Mouse (Mus musculus) lung, postnatal 4 days (tissue): ENCODE data around the gene Lactbl1.

Source experiments
- DNase-seq, 2 experiments: peaks; one replicate each; pipeline ENCODE4 v3.0.0; 2021

The Lactbl1 gene

DNA sequence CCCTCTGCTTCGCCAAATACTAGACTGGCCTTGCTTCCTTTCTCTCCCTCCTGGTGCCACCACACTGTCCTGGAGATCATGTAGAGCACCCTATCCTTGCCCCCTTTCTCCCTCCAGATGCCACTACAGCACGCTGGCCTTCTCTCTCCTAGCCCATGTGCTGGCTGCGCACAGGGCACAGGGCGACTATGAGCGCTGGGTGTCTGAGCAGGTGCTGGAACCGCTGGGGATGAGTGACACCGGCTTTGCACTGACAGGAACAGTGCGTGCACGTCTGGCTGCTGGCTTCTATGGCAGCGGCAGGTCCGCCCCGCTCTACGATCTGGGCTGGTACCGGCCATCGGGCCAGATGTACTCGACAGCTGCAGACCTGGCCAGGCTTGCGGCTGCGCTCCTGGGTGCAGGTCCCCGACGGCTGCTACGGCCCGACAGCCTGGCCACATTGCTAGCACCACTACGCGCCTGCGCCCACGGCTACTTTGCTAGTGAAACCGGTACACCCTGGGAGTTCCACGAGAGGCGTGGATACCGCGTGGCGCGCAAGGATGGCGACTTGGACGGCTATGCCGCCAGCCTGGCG lies 14.7 kb downstream of the Lactbl1 start:
- DNase-seq = no peak

DNA sequence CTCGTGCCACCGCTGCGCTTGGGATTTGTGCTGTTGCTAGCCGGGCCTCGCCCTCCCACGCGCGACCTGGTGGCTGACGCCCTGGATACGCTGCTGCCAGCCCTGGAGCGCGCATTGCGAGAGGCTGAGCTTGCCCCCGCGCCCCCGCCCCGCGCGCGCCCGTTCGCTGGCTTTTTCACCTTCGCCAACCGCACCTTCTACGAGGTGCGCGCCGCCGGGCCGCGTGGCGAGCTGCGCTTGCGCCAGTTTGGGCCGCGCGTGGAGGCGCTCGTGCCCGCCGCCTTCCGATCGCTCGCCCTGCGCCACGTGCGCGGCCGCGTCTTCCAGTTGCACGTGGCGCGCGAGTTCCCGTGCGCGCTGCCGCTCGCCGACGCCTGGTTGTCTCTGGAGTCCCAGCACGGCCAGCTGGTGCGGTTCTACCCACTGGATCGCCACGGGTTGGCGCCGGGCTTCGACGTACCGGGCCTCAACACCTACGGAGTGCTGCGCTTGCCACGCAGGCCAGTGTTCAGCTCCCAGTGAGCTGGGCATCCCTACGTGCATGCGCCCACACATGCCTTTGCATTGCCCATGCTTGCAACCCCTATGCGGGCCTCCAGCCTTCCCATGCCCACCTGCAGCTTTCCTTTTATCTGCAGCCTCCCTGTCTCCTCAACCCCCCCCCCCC lies 15.3 kb downstream of the Lactbl1 start:
- peak in 1 of 2 experiments; percentile 49 for DNase-seq

DNA sequence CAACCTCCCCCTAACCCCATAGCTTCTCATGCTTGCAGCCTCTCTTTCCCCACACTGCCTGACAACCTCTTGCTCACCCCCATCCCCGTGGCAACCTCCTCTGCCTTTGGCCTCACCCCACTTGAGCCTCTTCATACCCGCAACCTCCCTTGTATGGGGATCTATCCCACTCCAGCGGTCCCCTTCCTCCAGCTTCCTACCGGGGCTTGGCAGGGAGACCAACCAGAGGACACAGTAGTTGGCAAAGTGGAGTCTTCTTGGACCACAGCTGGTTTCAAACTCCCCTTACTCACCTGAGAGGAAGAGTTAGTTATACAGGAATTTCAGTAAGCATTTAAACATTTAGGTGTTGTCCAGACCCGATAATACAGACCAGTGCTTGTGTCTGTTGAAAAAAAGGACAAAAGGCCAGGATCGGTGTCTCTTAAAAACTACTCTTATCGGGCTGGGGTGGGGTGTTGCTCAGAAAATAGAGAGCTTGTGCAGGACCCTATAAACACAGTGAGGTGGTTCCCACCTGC lies 15.9 kb downstream of the Lactbl1 start:
- DNase-seq = no peak

DNA sequence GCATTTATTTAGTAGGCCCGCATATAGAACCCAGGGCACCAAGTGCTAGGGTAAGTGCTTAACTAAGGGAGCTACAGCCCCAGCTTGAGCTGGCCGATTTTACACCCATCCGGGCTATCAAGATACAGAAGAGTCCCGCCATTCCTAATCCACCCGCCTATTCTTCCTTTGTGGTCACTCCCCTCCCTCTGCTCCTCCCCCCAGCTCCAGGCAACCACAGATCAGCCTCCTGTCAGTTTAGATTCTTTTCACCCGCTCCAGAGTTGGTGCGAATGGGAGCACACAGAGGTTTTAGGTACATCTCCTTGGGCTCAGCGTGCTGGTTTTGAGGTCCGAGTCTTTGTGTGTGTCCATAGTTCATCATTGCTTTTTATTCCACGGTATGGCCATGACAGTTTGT lies 16.5 kb downstream of the Lactbl1 start:
- DNase-seq = no peak

DNA sequence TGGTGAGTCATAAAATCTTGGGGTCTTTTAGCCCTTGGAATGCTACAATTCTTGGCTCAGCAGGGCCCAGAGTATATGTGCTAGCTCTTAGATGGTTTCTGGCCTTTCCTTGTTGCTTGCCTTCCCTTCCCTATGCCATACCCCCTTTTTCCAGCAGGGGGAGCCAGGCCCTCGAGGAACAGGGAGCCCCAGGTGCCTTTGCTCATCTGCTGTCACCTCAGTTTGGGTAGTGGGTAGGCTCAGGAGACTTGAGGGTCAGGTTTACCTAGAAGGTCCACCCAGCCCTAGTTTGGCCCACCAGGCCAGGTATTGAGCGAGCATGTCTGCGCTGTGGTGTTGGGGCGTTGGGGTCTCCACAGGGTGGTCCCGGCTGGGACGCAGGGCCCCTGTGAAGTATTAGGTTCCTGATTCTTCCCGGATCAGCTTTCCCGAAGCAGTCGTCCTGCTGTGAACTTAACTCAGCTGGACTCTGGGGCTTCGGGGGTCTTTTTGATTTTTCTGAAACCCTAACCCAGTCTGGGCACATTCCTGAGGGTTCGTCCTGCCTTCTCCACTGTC lies 26.6 kb downstream of the Lactbl1 start:
- peak; percentile 59 to 82 for DNase-seq

DNA sequence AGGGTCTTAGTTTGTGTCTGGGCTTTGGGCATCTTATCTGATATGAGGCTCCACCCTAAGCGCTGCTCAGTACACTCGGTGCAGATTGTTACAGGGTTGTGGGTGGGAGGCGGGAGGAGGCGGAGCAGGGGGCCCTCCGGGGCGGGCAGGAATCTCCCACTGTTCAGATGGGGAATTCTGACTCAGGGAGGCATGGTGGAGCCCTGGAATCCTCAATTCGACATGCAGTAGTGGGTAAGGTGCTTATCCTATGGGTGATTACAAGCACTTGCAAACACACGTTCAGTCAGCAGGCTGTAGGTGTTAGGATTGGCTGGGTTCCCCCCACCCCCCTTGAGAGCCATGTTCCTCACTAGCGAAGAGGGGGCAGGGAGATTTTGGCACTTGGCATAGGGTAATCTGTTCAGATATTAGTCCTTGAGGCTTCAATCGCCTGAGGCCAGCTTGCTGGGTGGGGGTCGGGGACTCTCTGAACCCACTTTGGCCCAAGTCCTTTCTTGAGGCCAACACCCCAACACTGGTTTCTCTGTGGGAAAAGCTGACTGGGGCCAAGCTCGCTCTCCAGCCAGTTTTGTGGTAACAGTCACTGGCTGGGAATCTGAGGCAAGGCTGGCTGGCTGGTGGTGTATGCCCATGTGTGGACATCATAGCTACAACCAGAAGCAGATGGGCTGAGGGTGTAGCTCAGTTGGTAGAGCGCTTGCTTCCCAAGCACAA lies 27.2 kb downstream of the Lactbl1 start:
- DNase-seq = no peak

DNA sequence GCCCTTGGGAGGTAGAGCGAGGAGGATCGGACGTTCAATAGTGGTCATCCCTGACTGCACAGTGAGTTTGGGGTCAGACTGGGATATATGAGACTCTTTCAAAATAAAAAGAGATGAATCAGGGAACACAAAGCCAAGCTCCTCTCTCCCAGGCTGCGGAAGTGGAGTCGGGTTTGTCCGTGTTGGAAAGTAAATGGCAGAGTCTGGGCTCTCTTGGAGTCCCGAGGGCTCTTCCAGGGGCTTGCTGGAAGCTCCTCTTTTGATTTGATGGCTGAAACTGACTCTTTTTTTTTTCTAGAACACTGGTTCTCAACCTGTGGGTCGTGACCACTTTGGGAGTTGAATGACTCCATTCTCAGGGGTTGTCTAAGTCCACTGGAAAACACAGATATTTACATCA lies 27.8 kb downstream of the Lactbl1 start:
- DNase-seq = no peak

DNA sequence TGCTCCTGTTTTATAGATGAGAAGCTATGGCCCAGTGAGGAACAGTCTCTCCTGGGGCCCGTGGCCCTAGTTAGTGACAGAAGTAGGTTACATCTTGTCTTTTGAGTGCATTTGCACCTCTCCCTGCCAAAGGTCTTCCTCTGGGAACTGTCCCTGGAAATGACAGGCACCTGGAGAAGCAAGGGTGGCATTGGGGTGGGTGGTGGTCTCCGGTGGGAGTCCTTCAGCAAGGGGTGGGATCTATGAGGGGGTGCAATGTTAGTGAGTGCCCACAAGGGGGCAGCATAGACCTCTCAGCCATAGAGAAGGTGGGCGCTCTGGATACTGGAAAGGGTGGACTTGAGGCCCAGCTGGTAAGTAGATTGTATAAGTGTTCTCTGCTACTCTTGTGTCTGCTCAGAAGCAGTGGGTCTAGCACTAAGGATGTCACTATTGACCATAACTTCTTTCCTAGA lies 29.0 kb downstream of the Lactbl1 start:
- peak in 1 of 2 experiments; percentile 35 for DNase-seq

DNA sequence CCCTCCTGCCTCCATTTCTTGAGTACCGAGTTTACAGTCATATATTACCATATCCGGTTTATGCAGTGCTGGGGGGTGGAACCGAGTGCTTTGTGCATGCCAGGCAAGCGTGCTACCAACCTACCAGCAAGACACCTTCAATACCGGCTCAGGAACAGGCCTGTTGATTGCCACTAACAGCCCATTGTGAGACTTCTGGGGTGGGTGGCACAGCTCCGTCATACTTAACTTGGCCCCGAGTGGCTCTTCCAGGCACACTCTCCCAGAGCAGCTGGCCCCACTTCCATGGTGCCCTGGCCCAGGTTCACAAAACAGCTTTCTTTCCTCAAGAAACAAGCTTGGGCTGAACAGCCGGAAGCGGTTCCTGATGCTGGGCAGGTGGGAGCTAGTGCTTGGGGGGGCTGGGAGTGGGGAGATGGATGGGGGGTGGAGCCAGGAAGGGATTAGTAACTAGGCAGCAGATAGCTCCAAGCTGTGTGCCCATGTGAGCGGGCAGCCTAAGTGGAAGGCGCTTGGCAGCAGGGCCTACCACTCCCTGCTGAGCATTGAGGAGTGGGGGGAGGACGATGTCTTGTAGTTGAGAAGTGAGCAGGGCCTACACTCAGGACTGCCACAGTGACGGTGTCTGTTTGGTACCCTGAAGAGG lies 29.6 kb downstream of the Lactbl1 start:
- DNase-seq = no peak

DNA sequence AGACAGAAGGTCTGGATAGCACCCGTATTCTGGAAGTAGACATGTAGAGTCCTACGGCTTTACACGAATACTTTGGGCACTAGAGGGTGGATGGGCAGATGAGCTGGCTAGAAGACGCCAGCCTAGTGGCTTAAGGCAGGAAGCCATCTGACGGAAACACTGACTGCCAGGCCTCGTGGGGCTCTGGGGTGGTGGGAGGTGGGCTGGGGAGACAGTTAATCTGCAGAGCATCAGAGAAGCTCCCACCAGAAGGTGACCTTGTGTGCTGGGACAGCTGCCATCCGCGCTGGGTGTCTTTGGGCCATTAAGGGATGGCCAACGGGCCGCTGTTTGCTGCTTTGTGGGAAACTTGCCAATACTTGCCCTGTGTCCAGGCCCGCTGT lies 30.1 kb downstream of the Lactbl1 start:
- DNase-seq = no peak

DNA sequence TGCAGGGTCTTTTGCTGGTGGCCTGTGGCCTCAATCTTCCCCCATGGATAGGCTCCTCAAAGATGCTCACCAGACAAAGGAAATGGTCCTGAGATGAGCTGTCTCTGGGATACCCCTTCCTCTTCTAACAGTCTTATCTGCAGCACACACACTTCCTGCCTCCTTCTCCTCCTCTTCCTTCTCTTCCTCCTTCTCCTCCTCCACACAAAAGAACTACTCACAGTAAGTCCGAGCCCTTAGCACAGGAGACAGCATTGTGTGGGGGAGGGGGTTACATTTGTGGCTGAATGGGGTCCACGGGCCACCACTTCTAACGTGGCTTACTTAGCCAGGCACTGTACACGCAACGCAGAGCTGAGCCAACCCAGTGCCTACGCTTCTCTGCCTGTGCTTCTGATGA lies 30.6 kb downstream of the Lactbl1 start:
- no peak for DNase-seq

DNA sequence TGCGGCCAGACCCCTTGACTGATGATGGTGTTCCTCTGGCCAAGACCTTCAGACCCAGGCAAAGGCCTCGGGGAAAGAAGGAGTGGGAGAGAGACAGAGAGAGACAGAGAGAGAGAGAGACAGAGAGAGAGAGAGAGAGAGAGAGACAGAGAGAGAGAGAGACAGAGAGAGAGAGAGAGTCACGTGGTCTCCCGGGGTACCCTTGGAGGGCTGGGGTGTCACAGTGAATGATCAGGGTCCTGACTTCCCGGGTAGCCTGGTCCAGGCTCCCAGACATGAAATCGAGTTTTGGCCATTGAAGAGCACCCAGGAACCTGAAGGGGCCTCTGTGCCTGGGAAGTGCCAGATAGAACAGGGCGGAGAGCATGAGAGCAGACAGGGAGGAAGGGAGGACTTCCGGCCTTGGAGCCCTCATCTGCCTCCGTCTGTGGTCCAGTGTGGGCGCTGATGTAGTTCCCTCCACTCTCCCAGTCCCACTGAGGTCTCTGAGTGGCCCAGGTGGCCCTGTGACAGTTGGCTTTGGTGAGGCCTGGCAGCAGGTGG lies 31.3 kb downstream of the Lactbl1 start:
- no peak for DNase-seq

DNA sequence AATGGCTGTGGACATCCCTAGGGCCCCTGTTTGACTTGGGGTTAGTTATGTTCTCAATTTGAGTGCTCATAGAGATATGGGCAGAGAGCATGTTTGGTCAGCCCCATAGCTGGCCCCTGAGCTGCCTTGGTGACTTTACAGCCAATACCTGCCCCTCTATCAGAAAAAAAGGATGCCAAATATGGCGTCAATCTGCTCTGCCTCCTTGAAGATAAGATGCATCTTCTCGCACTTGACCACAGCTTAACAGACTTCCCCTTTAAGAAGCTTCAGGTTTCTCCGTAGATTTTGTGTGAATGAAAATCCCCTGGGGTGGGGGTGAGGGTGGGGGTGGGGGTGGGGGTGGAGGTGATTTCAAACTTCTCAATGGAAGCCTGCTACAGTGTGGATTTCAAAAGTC lies 35.5 kb downstream of the Lactbl1 start:
- no peak for DNase-seq

DNA sequence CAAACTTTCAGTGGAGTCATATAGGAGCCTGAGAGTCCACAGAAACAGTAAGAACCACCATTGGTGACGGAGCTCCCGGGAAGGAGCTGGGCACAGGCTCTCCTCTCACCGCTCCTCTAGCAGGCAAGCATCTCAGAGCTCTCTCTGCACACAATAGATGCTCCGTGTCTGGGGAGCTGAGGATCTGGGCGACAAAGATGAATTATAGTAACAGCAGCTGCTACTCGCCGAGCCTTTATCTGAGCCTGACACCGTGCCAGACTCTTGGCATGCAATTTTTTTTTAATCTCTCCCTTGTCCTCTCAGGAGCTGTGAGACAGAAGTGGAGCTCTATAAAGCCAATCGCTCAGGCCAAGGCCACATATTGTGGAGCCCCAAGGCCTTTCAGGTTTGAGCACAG lies 42.6 kb downstream of the Lactbl1 start:
- DNase-seq = no peak

DNA sequence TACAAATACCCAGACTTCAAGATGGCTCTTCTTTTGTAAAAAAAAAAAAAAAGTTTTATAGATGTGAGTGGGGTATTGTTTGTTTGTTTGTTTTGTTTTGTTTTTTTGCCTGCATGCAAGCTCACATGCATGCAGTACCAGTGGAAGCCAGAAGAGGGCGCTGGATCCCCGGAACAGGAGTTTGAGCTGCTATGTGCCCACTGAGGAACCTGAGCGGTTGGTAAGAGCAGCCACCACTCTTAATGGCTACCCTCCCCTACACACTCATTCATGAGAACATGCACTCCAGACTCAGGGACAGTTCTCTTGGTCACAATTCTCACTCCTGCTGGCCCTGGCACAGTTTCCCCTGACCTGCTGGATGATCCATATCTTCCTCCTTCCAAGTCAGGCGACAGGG lies 43.6 kb downstream of the Lactbl1 start:
- no peak for DNase-seq

DNA sequence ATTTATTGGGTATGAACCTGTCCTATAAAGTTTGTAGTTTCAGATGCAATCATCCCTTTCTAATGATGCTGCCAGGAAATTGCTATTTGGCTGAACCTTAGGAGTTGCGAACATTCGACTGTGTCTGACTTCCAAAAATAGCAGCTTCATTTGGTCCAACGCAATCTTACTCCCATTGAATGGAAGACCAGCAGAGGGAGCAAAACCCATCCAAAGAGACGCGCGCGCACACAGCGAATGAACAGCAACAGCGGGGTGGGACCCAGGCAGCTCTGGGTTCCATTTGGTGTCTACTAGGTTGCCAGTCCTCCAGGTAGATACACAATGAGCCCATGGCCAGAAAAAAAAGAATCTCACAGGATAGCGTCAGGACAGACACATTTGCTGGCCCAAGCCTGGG lies 45.3 kb downstream of the Lactbl1 start:
- DNase-seq = no peak

DNA sequence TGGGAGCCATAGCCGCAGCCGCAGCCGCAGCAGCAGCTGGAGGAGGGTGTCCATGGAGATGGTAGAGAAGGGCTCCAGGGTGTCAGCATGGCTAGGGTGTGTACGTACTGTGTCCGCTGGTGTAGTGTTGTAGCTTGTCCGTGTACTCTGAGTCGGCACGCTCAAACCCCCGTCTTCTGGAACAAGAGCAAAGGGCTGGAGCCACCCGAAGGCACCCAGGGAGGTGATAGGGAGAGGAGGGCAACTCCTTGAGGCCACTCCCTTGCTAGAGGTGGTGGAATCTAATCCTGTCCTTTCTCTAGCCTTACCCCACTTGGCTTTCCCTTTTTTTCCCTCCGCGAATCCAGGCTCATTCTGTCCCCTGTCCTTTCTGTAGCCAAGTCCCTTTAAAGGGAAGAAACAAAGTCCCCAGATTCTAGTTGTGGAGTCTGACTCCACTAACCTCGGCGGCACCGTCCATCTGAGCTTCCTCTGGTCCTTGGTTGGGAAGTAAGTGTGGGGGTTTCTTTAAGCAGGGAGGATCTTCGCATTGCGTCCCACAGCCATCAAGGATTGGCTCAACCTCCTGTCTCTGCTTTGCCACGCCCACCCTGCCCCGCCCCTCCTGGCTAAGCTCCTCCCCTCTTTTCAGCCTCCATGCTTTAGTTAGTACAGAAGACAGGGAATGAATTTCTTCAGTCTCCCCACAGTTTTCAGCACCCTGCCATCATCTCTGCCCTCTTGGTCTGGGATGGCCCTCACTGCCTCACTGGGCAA lies 50.1 kb downstream of the Lactbl1 start:
- DNase-seq = no peak

DNA sequence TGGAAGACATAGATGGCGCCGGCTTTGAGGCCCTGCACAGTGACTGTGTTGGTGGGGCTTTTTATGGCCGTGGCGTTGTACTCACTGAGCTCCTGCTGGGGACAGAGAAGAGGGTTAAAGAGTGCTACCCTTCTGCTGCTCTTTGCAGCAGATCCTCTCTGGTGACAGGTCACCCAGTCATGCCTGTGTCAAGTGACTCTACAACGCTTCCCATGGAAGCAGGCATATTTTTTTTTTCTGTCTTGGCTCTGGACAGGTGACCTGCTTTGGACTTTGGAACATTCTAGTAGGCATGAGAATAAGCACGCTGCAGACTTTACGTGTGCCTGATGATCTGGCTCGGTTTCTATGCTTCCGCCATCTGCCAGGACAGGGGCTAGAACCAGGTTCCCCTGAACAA lies 53.0 kb downstream of the Lactbl1 start:
- no peak for DNase-seq

DNA sequence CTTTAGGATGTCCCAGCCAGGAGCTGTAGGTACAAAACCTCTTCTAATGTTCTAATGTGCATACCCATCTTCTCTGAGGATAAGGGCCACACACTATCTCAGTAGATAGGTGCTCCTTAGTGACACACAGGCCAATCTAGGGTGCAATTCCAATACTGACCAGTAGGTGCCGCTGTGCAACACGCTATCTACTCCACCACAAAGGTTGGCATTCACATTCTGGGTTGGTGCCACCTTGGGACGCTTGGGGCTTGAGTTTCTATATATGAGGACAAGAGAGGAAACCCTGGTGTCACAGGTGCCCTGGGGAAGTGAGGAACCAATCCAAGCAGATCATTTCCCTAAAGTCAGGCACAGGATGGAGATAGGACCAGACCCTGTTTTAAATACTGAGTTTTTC lies 56.1 kb downstream of the Lactbl1 start:
- peak; percentile 69 to 83 for DNase-seq

DNA sequence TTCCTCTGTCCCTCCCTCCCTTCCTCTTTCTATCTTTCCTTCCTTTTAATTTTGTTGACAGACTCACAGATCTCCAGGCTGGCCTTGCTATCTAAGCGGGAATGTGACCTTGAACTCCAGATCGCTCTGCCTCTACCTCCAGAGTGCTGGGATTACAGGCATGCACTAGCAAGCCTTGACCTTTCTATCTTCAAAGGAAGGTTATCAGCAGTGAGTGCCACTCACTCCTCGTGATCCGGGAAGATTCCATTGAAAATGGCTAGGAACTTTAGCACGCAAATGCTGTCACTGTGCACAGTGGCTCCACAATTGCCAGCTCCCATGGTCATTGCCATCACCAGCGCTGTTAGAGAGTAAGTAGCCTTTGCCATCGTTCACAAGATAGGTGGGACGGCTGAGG lies 56.8 kb downstream of the Lactbl1 start:
- no peak for DNase-seq

DNA sequence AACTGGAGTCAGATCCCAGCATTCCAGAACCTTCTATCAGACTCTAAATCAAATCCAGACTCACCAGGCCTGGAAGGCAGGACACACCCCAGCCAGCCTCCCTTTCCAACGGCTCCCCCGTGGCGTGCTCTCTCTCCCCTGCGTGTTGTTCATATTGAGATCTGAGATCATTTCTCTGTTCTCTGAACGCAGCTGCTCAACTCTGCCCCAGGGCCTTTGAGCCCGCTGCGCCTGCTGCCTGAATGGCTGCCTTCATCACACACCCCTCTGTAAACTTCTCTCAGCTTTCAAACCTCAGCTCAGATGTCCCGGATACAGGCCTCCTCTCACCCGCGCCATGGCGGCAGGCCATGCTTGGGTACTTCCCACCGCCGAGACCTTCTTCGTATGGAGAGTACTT lies 58.2 kb downstream of the Lactbl1 start:
- no peak for DNase-seq

DNA sequence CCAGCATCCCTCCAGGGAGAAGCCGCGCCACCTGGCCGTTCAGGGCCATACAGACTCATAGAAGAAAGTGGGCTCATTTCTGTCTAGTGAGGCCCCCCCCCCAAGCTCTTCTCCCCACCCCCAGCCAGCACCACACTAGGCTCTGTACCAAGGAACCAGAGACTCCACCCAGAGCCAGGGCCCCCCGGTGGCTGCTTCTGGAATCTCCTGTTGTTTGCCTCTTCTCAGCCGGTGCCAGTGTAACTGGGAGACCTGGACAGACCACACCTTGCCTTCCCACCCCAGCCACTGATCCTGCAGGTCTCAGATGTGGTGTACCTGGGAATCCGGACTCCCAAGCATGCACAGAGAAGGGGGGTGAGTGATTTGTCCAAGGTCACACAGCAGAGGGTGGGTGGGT lies 62.1 kb downstream of the Lactbl1 start:
- peak in 1 of 2 experiments; percentile 9 for DNase-seq
